Mouse (Mus musculus) thymus, postnatal 25 days (tissue): ENCODE results near the gene Atxn1.

Source experiments
- DNase-seq: peaks from one replicate; pipeline ENCODE4 v3.0.0; 2022

Gene Atxn1

DNA sequence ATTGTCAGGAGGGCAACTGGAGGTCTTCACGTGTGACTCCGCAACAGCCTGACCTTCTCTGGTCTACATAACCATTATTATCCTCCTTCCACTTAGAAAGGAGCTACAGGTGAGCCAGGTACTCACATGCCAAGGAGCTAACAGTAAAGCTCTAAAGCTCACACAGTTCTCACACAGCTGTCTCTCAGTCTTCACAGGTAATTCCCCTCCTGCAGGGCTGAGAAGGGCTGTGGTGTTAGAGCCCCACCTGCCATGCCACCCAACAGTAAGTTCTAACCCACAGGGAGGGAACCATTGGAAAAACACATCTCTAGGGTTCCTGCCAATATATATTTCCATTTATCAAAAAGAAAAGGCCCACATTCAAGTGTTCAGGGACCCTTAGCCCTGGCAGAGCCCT, 73.7 kb downstream of the Atxn1 start:
- no peak for DNase-seq

DNA sequence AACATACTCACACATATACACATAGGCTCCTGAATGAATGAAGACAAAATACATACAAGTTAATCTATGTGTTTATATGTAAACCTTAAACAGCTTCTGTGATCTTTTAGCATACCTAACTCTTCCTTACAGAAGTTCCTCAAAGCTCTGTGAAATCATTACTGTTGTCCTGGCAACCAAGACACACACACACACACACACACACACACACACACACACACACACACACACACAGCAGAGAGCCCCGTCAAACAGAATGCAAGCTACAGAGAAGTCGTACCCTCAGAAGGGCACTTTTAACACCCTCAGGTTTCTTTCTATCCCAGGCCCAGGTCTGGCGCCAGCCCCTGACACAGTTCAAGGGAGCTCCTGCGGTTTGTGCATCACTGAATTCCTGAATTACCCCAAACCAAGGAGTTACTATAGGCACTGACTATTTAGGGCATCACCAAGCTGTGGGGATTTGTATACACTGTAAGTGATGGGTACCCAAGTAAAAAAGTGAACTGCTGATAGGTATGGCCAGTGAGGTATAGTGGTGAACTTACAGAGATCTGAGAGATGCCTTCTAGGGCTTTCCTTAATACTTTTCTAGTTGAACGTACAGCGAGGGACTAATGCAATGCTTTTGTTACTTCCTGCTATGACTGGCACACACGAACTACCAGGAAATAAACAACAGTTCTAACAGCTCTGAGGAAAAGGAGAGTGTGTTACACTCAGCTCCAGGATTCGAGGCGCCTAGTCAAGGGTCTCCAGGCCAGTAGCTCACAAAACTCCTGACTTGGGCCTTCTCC, 75.7 kb downstream of the Atxn1 start:
- DNase-seq = no peak

- peak; percentile 38 for DNase-seq
Measured at GRCm38 (mm10) chr13:45884878-45885277, 79.9 kb downstream of the Atxn1 start.

GRCm38 (mm10) chr13:45883791-45884238, 81.0 kb downstream of the Atxn1 start:
- no peak for DNase-seq

DNA sequence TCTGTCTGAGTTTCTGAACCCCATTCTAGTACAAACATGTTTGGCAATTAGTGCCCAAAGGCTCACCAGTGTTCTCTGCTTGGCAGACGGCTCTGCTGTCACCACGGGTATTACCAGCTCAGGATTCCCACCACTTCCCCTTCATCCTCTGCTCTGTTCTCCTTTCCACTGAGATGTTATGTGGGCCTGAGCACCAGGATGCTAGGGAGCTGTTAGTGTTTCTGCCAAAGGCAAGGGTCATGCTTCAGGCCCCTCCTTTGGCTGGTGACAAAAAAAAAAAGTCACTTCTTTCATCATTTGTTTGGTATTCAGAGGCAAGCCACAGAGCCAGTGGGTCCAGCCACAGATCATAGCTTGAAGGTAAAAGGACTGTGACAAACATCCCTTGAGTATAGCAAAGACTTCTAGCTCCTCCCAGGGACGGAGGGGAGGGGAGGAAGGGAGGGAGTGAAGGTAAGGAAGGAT, 81.8 kb downstream of the Atxn1 start:
- DNase-seq = no peak

- no peak for DNase-seq
Measured at GRCm38 (mm10) chr13:45880543-45880845, 84.3 kb downstream of the Atxn1 start.

DNA sequence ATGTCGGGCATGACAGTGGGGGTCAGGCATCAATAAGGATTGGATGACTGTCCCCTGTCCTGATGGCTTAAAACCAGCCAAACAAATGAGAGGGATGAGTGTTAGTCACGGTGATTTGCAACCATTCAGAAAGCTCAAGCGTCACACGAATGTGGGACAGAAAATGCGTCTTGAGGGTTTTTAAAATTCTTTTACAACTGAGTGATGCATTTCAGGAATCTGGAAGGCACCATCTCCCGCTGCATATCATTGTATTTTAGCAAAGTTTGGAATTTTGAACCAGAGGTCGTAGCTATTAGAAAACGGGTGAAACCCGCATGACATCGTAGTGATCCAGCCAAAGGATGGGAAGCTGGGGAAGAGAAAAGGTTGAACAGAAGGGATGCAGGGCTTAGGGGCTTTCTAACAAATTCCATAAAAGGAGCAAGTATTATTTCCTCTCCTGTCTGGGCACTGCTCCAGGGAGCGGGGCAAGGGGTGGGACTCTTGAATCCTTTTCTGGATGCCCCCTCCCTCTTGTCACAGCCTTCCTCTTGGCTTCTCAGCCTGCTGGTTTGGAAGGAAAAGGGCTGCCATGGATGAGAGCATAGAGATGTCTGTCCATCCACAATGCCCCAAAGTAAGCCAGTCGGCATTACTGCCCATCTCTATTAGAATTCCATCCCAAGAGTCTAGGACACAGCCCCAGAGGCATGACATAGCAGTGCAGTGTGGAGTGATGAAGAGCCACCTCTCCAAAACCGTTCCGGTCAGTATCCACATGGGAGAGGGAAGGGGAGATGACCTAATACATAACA, 84.9 kb downstream of the Atxn1 start:
- DNase-seq = no peak

- DNase-seq = peak; percentile 37
Measured at GRCm38 (mm10) chr13:45876939-45877338, 87.9 kb downstream of the Atxn1 start.

DNA sequence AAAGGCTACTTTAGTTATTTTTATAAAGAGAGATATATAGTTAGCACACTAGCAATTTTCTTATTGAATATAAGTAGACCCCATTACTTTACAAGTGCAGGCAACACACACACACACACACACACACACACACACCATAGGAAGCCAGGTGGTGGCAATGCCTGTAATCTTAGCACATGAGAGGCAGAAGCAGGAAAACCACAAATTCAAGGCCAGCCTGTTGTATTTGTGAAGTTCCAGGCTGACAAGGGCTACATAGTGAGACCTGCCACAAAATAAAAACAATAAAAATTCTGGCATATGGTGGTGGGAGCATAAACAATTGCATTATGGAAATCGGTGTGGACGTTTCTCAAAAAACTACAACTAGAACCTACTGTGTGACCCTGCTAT, 88.4 kb downstream of the Atxn1 start:
- DNase-seq = peak; percentile 59

DNA sequence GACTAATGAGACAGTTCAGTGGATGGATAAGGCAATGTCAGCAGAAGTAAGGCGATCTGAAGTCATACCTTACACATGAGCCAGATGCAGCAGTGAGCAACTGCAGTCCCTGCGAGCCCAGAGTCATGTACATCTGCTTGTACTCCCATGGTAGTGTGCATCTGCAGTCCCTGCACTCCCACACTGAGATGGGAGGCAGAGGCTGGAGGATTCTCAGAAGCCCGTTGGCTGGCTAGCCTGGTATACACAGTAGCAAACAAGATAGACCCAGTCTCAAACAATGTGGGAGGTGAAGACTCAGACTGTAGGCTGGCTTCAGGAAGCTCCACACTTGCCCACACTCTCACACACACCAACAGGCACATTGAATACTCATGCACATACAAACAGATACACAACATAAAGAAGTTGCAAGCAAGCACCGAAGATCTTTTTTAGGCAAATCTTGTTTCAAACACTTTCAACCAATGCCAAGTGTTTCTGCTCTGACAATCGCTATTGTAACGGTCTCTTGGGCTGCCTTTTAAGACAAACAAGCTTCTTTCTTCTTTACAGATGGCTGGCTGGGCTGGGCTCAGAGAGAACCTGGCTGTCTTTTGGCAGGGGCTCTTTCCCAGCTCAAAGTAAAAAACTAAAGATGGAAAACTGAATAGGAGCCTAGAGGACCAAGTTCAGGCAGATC, 89.0 kb downstream of the Atxn1 start:
- DNase-seq = peak; percentile 62

DNA sequence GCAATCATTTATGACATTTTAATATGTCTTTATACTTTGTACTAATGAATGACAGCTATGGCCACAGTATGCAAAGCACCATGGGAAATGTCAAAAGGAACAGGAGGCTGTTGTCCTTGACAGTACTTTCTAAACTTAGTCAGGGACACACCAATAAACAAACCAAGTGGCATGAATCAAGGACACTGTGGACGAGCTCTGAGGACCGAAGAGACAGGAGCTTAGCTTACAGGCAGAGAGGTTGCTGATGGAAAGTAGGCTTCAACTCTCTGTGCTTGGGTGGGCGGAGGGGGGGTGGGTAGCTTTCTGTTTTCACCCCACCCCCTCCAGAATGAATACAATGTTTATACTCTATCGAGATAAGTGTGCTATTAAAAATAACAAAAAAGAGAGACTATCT, 90.6 kb downstream of the Atxn1 start:
- DNase-seq = no peak

DNA sequence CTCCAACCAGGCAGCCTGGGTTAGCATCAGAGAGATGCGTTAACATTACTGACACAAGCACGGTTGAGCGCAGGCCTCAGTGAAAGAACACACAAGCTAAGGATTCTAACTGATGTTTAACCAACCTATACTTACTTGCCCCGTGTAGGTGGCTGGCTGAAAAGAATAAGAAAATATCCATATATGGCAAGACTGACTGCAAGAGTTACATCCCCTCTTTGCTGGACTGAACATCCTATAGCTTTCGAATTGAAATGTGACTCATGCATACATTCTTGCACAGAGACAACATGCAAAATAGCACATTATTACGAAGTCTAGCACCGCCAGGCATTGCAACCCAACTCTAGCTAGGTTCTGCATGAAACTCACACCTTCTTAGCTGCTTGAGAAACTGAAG, 91.8 kb downstream of the Atxn1 start:
- no peak for DNase-seq

DNA sequence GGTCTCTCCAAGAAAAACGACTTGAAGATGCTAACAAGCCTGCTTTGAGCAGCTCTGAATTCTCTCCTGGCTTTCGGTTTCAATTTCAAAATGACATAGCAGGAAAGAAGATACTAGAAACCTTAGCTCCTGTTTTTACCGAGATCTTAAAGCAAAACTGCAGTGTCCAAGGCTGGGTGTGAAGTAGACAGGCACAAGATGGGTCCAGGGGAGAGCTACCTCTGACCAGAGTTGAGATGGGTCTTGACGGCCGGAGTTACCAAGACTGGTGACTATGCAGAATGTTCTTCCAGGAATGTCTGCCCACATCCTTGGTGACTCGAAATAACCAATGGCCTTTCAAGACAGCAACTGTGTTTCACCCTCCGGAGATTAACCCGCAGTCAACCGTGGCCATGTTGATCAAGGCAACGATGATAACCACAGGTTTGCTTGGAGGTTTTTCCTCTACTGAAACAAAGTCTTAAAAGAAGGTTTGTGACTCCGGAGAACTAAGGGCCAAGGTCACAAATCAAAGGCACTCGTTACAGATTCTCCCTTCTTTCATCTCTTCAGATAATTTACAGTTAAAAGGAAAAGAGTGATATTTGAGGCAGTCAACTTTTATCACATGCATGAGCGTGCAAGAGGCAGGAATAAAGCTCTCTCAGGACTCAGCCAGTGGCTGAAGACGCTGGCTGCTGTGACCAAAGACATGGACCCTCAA, 92.6 kb downstream of the Atxn1 start:
- peak; percentile 60 for DNase-seq

DNA sequence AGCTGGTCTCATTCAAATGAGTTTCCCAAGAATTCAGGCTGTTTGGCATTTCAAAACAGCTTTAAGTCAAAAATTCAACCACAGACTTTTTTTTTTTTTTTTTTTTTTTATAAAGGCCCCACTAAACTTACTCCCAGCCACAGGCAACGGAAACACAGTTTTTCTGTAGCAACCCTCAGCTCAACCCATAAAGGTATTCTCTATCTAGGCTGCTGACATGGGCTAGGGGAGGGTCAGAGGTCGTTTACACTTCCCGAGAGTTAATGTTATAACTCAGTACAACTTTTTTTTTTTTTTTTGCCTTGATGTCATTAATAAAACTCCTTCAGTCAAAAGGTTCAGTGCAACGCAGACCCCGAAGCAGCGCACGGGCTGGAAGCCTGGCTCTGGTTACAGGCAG, 93.3 kb downstream of the Atxn1 start:
- peak; percentile 51 for DNase-seq

DNA sequence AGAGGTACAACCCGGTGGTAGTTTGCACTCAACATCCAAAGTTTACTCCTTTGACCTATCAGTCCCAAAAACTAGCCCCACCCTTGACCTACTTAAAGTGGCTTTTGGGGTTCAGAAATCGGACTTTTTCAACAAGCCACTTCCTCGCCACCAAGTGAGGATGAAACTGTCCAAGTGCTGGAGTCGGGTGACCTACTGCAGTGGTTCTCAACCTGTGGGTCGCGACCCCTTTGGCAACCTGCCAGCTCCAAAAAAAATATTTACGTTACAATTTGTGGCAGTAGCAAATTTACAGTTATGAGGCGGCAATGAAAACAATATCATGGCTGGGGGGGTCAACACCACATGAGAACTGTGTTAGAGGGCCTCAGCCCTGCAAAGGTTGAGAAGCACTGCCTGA, 95.9 kb downstream of the Atxn1 start:
- no peak for DNase-seq

DNA sequence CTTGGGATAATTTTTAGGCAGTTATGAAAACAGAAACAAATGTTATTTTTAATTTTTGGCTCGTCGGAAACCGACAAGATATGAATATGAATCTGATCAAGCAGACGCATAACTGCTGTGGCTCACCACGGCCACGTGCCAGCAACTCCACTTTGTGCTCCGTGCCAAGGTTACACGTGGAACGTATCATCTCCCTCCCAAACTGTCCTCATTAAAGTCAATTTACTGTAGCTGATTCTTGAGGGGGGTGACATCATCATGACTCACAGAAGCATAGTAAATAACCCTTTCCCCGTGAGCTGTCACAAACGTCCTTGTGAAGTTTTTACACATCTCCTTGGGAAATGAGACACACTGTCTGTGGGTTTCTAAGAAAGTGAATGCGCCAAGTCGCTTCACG, 97.5 kb downstream of the Atxn1 start:
- no peak for DNase-seq

GRCm38 (mm10) chr13:45866615-45867245, 98.1 kb downstream of the Atxn1 start:
- DNase-seq = no peak

- no peak for DNase-seq
Measured at GRCm38 (mm10) chr13:45865620-45866019, 99.2 kb downstream of the Atxn1 start.

DNA sequence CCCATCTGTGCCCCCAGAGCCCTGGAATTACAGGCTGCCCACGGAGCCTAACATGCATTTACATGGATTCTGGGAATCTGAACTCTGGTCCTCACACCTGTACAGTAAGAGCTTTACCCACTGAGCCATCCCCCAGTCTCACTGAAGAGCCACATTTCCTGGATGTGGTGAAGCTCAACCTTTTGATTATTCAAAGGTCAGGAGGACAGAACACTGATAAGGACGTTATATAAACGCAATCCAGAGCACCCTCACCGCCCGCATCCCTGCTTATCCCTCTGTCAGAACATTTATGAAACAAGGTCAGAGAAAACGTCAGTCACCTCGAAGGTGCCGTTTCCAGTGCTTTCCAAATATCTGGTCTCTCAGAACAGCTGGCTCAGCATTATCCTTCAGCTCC, 101.0 kb downstream of the Atxn1 start:
- DNase-seq = no peak

DNA sequence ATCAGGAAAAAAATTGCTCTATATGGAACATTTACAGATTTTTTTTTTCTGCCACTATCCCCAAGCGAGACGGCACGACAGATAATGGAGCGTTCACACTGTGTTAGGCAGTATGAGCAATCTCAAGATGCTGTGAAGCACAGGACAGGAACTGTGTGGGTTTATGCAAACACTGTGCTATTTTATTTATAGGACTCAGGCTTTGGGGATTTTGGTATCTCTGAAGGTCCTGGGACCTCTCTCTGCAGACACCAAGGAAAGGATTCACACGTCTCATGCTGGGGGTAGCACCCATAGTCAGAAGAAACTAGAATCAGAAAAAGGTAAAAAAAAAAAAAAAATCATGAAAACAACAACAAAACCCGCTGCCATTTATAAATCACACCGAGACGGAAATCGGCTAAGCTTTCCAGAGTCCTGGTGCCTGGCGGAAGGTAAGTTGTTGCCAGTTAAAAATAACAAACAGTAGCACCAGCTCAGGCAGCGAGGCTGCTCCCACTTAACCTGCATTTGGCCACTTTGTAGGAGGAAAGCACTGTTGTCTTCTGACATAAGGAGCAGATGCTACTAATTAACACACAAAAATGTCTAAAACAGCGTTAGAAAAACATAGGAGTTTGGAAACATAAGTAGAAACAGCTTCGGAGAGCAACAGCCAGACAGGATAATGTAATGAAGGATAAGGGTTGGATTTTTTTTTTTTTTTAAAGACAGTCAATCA, 102.8 kb downstream of the Atxn1 start:
- no peak for DNase-seq

GRCm38 (mm10) chr13:45861098-45861580, 103.7 kb downstream of the Atxn1 start:
- DNase-seq = no peak
